Mouse (Mus musculus) kidney, postnatal 0 days (tissue): ENCODE measurements around the gene Mta1. TPM values are rescaled to one million over a fixed set of nuclear protein-coding genes. Genes with fewer than 3 reads are reported as not detected.

Experiments
- ATAC-seq: fragments of 200-750 bp; cut with Nextera tagmentation; replicated peaks from 2 replicates; pipeline ENCODE4 v1.8.0; 2017; ENCODE audit warnings: low read depth, moderate number of reproducible peaks, moderate TSS enrichment, moderate library complexity; ENCODE audit not compliant: low FRiP score
- DNase-seq: peaks from one replicate; pipeline ENCODE4 v3.0.0-alpha.2; 2016; ENCODE audit warnings: low spot score
- H3K27ac ChIP-seq: fragments of 300-500 bp; sonication (generic); 2 replicates; pipeline ENCODE4 v1.5.1; 2014; ENCODE audit warnings: mild to moderate bottlenecking
- H3K27me3 ChIP-seq: fragments of 300-500 bp; sonication (generic); 2 replicates; pipeline ENCODE4 v1.6.1; 2014; ENCODE audit warnings: low read length, mixed read lengths; ENCODE audit not compliant: insufficient read depth
- H3K36me3 ChIP-seq: fragments of 300-500 bp; sonication (generic); 2 replicates; pipeline ENCODE4 v1.6.1; 2014; ENCODE audit warnings: low read length, mixed read lengths; ENCODE audit not compliant: insufficient read depth
- H3K4me1 ChIP-seq: fragments of 300-500 bp; sonication (generic); replicated peaks from 2 replicates; pipeline ENCODE4 v1.6.1; 2014; ENCODE audit warnings: antibody characterized with exemption, low read length, mixed read lengths; ENCODE audit not compliant: insufficient read depth
- H3K4me2 ChIP-seq: fragments of 300-500 bp; sonication (generic); 2 replicates; pipeline ENCODE4 v1.6.1; 2014; ENCODE audit warnings: mild to moderate bottlenecking, low read length, moderate library complexity, mixed read lengths
- H3K4me3 ChIP-seq: fragments of 300-500 bp; sonication (generic); replicated peaks from 2 replicates; pipeline ENCODE4 v1.5.1; 2014; ENCODE audit warnings: low read depth, low read length
- H3K9ac ChIP-seq: fragments of 300-500 bp; sonication (generic); 2 replicates; pipeline ENCODE4 v1.6.1; 2014; ENCODE audit warnings: low read depth, low read length
- H3K9me3 ChIP-seq: fragments of 300-500 bp; sonication (generic); replicated peaks from 2 replicates; pipeline ENCODE4 v1.6.1; 2016; ENCODE audit warnings: low read length, inconsistent platforms, mixed read lengths
- CTCF ChIP-seq: IDR thresholded peaks from 2 replicates; pipeline ENCODE4 v1.5.1; 2016; ENCODE audit warnings: antibody characterized with exemption, low read depth, mild to moderate bottlenecking, moderate library complexity
- WGBS: fragments of 180-500 bp; shearing (Covaris S2); extraction: QIAGEN DNeasy Blood & Tissue Kit; methylation state at CpG from one replicate; pipeline ENCODE4 v1.1.7; 2014; 5-methylcytosine and 5-hydroxymethylcytosine counted together
- polyA plus RNA-seq: library from polyadenylated mRNA; unstranded; fragments of >200 nt; fragmentation: Nextera tagmentation; extraction: Ambion mirVana; gene quantifications from 2 replicates; pipeline ENCODE4 v1.2.1, GENCODE M21; 2015

Mta1 gene
- polyA plus RNA-seq, 1 experiment from 2014 or later = 11.5 TPM

- Histone ChIP-seq H3K9me3 (no peaks in the 10 kb centered on the region), H3K4me2 (peak overlapping the region; percentile 79), H3K36me3 (peaks cover 29% of the 10 kb centered on the region), H3K4me1 (peaks cover 39% of the 10 kb centered on the region), H3K9ac (peak overlapping the region; percentile 61), H3K4me3 (peak overlapping the region; percentile 50), H3K27me3 (no peaks in the 10 kb centered on the region), H3K27ac (peak overlapping the region; percentile 90)
- ATAC-seq (no peak; the same call in 1 of the 2 replicates), DNase-seq (no peak)
- WGBS = 3% methylated on average over 49 of the region's 49 CpGs
- no peak for TF ChIP-seq CTCF
Observed at GRCm38 (mm10) chr12:113140616-113141411, 42.7 kb downstream of the Mta1 start.

DNA sequence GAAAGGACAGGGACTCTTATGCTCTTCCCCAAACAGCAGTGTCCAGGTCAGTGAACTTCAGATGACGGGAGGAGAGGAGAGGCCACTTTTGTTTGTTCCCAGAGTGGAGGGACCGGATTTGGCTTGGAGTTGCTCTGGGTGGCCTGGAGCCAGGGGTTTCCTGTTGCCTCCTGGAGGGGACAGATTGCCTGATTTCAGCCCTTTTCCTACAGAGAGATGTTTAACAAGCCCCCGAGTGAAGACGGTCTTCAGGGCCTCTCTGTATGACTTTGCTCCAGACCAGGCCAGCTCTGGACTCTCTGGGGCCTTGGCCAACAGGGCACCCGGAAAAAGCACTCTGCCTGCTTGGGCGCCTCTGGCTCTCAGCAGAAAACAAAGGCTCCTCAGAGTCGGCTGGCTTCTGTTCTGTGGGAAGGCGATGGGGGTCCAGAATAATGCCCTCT is 43.5 kb downstream of the Mta1 start:
- WGBS = 35% methylated on average over 8 of the region's 8 CpGs
- TF ChIP-seq CTCF = no peak
- Histone ChIP-seq H3K9me3 (no peaks in the 10 kb centered on the region), H3K4me3 (peak overlapping the region; percentile 50), H3K4me2 (peak overlapping the region; percentile 79), H3K36me3 (peaks cover 22% of the 10 kb centered on the region), H3K9ac (peak overlapping the region; percentile 61), H3K27me3 (no peaks in the 10 kb centered on the region), H3K4me1 (peaks cover 42% of the 10 kb centered on the region), H3K27ac (peak overlapping the region; percentile 90)
- ATAC-seq (no peak), DNase-seq (peak; percentile 52)

DNA sequence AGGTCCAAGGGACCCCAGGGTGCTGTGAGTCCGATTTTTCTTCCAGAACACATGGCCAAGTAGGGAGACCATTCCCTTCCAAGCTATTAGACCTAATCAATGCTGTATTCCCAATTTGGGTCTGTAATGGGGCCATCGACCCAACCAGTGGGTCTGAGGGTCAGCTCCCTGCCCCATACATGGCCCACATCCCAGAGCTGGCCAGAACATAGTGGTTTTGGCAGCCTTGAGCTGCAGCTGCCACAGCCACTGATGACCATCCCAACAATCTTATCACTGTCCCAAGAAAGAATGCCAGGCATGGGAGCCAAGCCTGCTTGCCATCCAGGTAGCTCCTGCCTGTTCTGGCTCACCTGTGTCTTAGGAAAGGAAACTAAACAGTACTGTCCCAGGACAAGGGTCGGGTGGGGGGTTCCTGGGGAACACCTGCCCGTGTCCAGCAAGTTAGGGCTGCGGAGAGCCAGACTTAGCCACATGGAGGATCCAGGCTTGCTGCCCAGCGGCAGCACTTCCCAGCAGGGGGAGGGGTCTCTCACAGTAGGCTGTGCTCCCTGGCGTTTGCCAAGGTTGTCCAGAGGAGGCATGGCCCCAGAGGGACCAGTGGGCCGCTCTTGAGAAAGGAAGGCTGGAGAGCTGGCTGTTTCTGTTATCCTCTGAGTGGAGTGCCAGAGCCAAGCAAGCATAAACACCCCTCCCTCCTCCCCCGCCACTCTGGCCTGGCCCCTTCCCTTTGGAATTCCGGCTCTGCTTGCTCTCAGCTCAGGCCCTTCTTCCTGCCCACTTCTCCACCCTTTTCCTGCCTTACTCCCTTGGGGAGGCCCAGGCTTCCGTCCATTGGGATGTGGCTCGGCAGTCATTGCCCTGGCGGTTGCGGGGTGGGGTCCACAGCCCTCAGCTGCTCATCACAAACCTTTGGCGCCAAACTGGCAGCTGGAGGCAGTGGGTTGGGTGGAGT is 44.2 kb downstream of the Mta1 start:
- H3K4me1 ChIP-seq = peaks cover 49% of the 10 kb centered on the region
- WGBS = 13% methylated on average over 15 of the region's 15 CpGs
- peaks cover 15% of the 10 kb centered on the region for H3K36me3 ChIP-seq
- peak overlapping the region; percentile 90 for H3K27ac ChIP-seq
- no peaks in the 10 kb centered on the region for H3K9me3 ChIP-seq
- peak overlapping the region; percentile 50 for H3K4me3 ChIP-seq
- peak overlapping the region; percentile 79 for H3K4me2 ChIP-seq
- ATAC-seq (peak; percentile 15), DNase-seq (peak; percentile 93)
- peak overlapping the region; percentile 61 for H3K9ac ChIP-seq
- H3K27me3 ChIP-seq = no peaks in the 10 kb centered on the region
- TF ChIP-seq CTCF = peak; percentile 29; the same call in 1 of the 2 replicates

DNA sequence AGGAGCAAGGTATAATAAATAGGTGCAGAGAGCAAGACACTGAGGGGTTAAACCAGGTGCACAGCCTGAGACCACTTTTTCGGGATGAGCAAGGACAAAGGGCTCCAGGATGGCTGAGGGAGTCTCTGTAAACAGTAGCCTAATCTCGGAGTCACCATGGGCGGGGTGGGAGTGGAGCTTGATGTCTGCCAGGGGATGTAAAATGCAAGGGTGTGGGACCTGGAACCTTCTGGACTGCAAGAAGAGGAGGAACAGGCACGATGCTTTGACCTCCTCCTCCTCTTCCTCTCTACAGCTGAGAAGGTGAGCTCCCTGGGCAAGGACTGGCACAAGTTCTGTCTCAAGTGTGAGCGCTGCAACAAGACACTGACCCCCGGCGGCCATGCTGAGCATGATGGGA is 45.1 kb downstream of the Mta1 start:
- no peak for ATAC-seq
- Histone ChIP-seq H3K36me3 (peaks cover 11% of the 10 kb centered on the region), H3K4me3 (peak overlapping the region; percentile 50; the same call in 1 of the 2 replicates), H3K27me3 (no peaks in the 10 kb centered on the region), H3K9ac (no peak overlapping the region), H3K4me1 (peaks cover 53% of the 10 kb centered on the region), H3K4me2 (peak overlapping the region; percentile 79), H3K9me3 (no peaks in the 10 kb centered on the region), H3K27ac (peak overlapping the region; percentile 90)
- no peak for DNase-seq
- no peak for TF ChIP-seq CTCF
- WGBS = 45% methylated on average over 7 of the region's 7 CpGs

DNA sequence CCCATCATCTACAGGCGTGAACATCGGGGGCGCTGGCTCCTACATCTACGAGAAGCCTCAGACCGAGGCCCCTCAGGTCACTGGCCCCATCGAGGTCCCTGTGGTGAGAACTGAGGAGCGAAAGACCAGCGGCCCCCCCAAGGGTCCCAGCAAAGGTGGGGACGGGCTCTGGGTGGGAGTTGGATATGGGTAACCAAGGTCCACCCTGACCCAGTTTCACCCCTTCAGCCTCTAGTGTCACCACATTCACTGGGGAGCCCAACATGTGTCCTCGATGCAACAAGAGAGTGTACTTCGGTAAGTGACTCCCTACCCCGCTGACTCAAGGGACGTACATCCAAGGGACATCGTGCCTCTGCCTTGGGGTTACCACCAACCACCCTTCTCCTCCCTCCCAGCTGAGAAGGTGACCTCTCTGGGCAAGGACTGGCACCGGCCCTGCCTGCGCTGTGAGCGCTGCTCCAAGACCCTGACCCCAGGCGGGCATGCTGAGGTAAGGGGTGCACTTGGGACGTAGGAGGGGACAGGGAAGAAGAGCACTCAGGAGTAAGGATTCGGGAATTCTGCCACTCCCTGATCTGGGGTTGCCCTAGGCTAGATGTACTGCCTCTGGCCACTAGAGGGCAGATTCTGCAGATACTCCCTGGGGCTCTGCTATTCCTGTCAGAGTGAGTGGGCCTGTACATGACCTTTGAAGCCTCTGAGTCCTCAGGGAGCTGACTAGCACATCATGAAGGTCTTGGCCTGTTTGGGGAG is 46.1 kb downstream of the Mta1 start:
- ATAC-seq (no peak), DNase-seq (no peak)
- Histone ChIP-seq H3K4me2 (no peak overlapping the region), H3K4me3 (no peak overlapping the region), H3K4me1 (peaks cover 53% of the 10 kb centered on the region), H3K9me3 (no peaks in the 10 kb centered on the region), H3K27me3 (no peaks in the 10 kb centered on the region), H3K27ac (no peak overlapping the region), H3K36me3 (peaks cover 11% of the 10 kb centered on the region), H3K9ac (no peak overlapping the region)
- peak; percentile 71 for TF ChIP-seq CTCF
- WGBS = 76% methylated on average over 20 of the region's 20 CpGs
